Mouse (Mus musculus) midbrain, embryonic 10.5 days (tissue): ENCODE measurements around the gene Snrpa. TPM values are rescaled to one million over a fixed set of nuclear protein-coding genes. Genes with fewer than 3 reads are reported as not detected.

Source experiments
- DNase-seq: peaks from one replicate; pipeline ENCODE4 v3.0.0-alpha.2; 2017; ENCODE audit warnings: low spot score
- H3K27ac ChIP-seq: fragments of 300-500 bp; sonication (generic); replicated peaks from 2 replicates; pipeline ENCODE4 v1.5.1; 2016; ENCODE audit warnings: mild to moderate bottlenecking
- H3K27me3 ChIP-seq: fragments of 300-500 bp; sonication (generic); 2 replicates; pipeline ENCODE4 v1.6.1; 2016; ENCODE audit warnings: low read depth, mild to moderate bottlenecking; ENCODE audit not compliant: poor library complexity, severe bottlenecking
- H3K36me3 ChIP-seq: fragments of 300-500 bp; sonication (generic); 2 replicates; pipeline ENCODE4 v1.6.1; 2016; ENCODE audit warnings: mild to moderate bottlenecking, moderate library complexity
- H3K4me1 ChIP-seq: fragments of 300-500 bp; sonication (generic); 2 replicates; pipeline ENCODE4 v1.6.1; 2016
- H3K4me3 ChIP-seq: fragments of 300-500 bp; sonication (generic); 2 replicates; pipeline ENCODE4 v1.5.1; 2016; ENCODE audit warnings: mild to moderate bottlenecking, moderate library complexity
- H3K9me3 ChIP-seq: fragments of 300-500 bp; sonication (generic); replicated peaks from 2 replicates; pipeline ENCODE4 v1.6.1; 2016; ENCODE audit warnings: mild to moderate bottlenecking
- WGBS: fragments of 180-500 bp; shearing (Covaris S2); methylation state at CpG from one replicate; pipeline ENCODE4 v1.1.7; 2016; 5-methylcytosine and 5-hydroxymethylcytosine counted together
- polyA plus RNA-seq: library from polyadenylated mRNA; unstranded; fragments of >200 nt; fragmentation: Nextera tagmentation; extraction: Ambion mirVana; gene quantifications from 2 replicates; pipeline ENCODE4 v1.2.1, GENCODE M21; 2016

The Snrpa gene
- polyA plus RNA-seq, 1 experiment from 2014 or later, result 409 TPM

DNA sequence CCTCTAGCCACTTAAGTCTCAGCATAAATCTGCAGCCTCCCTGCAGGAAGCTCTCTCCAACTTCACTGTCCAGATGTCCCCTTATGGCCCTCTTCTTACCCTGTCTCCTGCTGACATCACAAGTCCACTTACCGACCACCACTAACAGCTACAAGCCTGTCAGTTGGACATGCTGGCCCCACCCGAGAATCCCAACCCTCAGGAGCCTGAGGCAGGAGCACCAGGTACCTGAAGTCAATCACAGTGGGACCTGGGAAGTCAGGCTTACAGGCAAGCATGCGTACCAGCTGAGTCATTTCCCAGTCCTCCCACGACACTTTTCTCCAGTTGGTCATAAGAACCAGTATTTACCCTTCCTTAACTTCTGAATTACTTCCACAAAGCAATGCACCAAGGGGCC is 2.3 kb downstream of the Snrpa start:
- peaks cover 25% of the 10 kb centered on the region for H3K4me1 ChIP-seq
- no peaks in the 10 kb centered on the region for H3K27me3 ChIP-seq
- no peak for DNase-seq
- H3K36me3 ChIP-seq, result peaks cover 70% of the 10 kb centered on the region
- 87% methylated on average over 4 of the region's 4 CpGs for WGBS
- H3K27ac ChIP-seq, result no peak overlapping the region
- H3K4me3 ChIP-seq, result peak overlapping the region; percentile 73
- H3K9me3 ChIP-seq, result no peaks in the 10 kb centered on the region; the same call in 1 of the 2 replicates

DNA sequence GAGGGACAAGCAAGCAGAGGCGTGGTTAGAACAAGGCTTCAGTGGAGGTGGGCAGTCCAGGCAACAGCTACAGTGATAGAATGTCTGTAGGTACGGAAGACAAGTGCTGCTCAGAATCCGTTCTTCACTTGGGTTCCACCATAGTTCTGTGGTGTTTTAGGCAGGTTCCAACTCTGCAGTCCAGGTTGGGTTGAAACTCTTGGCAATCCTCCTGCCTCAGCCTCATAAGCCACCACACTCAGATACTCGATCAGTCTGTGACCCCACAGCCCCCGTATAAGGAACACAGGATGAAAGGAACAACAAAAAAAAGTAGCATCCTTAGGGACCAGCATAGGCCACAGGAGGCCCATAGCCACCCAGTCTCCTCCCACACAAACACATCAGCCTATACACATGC is 3.6 kb downstream of the Snrpa start:
- 97% methylated on average over 5 of the region's 5 CpGs for WGBS

DNA sequence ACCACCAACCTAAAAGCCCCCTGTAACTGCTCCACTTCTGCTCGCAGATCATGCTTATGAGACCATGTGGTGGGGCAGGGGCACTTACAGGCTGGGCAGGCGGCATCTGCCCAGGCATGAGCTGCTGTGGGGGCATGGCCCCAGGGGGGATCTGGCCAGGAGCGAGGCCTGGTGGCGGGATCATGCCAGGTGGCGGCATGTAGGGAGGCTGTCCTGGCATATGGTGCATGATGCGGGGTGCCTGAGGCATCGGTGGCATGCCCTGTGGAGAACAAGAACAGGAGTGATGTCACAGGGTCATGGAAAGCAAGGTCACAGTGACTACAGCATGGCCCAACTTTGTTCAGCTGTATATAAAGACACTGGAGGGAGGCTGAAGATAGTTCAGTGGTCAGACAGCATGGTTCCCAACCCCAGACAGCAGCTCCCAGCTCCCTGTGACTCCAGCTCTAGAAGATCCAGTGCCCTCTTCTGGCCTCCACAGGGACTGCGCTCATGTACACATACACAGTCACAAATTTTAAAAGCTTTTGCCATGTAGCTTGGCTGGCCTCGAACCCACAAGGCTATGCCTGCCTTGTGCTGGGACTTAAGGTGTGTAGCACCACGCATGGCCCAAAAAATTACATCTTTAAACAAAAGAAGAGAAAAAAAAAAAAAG is 6.7 kb downstream of the Snrpa start:
- Histone ChIP-seq H3K27me3 (no peaks in the 10 kb centered on the region), H3K36me3 (peaks cover 99% of the 10 kb centered on the region), H3K9me3 (peaks cover 7% of the 10 kb centered on the region), H3K27ac (no peak overlapping the region), H3K4me1 (peaks cover 10% of the 10 kb centered on the region), H3K4me3 (no peak overlapping the region)
- 96% methylated on average over 10 of the region's 10 CpGs for WGBS
- no peak for DNase-seq

More for the DNA sequence above, 3.6 kb downstream of the Snrpa start:
- Histone ChIP-seq H3K9me3 (no peaks in the 10 kb centered on the region; the same call in 1 of the 2 replicates), H3K36me3 (peaks cover 79% of the 10 kb centered on the region), H3K4me1 (peaks cover 25% of the 10 kb centered on the region), H3K4me3 (no peak overlapping the region), H3K27me3 (no peaks in the 10 kb centered on the region), H3K27ac (no peak overlapping the region)
- DNase-seq, result no peak

DNA sequence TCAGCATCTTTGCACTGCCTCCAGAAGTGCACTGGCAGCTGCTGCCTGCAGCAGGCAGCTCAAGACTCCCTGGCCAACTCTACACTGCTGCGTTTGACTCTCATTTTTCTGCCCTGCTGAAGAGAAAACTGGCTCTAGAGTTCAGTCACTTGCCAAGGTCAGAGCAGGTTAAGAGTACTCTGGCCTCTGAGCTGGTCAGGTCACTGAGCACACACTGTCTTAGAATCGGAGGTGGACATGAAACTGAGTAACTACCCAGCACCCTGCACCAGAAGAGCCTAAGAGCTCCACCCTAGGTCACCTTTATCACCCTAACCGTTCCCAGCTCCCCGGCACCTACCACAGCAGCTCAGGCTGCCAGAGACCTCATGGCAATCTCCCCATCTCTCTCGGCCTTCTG is 10.1 kb downstream of the Snrpa start:
- Histone ChIP-seq H3K4me1 (peaks cover under 1% of the 10 kb centered on the region; the same call in 1 of the 2 replicates), H3K4me3 (no peak overlapping the region), H3K36me3 (peaks cover 83% of the 10 kb centered on the region), H3K27ac (no peak overlapping the region), H3K27me3 (no peaks in the 10 kb centered on the region), H3K9me3 (peaks cover 7% of the 10 kb centered on the region)
- WGBS, result 94% methylated on average over 5 of the region's 5 CpGs
- no peak for DNase-seq

DNA sequence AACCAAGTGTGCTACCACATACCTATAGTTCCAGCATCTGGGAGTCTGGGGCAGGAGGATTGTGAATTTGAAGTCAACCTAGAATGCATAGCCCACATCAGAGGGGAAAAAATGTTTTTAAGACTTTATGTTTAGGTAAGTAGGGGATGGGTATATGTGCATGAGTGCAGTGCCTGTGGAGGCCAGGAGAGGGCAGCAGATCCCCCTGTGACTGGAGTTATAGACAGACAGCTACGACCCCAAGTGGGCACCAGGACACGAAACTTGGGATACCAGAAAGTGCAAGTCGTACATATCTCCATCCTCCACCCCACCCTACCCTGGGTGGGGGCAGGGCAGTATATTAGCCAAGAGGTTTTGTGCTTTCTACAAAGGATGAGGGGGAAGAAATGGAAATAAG is 11.1 kb downstream of the Snrpa start:
- H3K36me3 ChIP-seq, result peaks cover 72% of the 10 kb centered on the region
- H3K27me3 ChIP-seq, result no peaks in the 10 kb centered on the region
- no peak overlapping the region for H3K27ac ChIP-seq
- H3K9me3 ChIP-seq, result peaks cover 7% of the 10 kb centered on the region
- H3K4me3 ChIP-seq, result no peak overlapping the region
- DNase-seq, result peak; percentile 61
- H3K4me1 ChIP-seq, result peaks cover 9% of the 10 kb centered on the region
- 78% methylated on average over 3 of the region's 3 CpGs for WGBS

DNA sequence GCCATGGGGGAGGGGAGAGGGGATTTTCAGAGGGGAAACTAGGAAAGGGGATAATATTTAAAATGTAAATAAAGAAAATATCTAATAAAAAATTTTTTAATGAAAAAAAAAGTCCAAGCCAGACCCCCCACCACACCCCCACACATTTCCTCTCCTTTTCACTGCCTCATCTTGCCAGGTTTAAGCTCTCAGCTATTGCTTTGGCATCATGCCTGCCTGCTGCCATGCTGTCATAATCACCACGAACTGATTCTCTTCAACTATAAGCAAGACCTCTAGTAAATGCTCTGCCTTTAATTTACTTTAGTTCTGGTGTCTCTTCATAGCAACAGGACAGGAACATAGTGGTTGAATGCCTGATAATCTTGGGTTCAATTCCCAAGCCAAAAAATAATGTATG is 13.6 kb downstream of the Snrpa start:
- DNase-seq, result no peak
- Histone ChIP-seq H3K36me3 (peaks cover 48% of the 10 kb centered on the region), H3K9me3 (peaks cover 10% of the 10 kb centered on the region), H3K4me3 (no peak overlapping the region), H3K4me1 (peaks cover 26% of the 10 kb centered on the region), H3K27ac (no peak overlapping the region), H3K27me3 (no peaks in the 10 kb centered on the region)
- WGBS, result 90% methylated on average over 1 of the region's 1 CpGs

DNA sequence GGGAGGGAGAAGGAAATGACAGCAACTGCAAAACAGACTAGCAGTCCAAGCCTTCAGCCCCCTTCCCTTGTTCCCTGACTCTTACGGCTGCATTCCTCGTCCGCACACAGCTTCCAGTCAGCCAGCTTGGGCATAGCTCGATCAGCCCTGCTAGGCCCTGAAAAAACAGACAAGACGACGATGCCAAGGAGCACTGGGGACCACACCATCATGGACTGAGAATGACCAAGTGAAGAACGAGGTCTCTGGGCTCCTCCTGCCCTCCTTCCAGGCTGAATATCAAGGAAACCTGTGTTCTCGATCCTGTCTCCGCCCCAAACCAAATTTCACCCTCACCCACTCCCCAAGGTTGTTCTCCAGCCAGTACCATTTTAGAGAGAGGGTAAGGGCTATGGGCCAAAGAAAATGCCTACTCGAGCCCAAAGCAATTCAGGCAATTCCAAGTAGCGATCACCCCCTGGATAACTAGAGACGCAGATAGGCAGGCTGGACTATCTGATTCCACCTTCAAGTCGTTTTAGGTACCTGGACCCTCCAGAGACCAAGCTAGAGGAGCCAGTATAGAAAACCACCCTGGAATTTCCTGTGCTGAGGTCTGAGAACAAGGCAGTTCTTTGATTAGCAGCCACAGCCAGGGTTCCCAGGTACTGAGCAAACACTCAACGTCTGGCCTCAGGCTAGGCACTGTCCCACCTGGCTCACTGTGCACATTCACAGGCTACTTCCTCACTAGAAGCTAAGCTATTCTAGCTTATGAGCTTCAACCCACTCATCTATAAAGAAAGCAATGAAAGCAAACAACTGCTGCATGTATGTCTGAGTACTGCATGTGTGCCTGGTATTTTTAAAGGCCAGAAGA is 15.0 kb downstream of the Snrpa start, which contains the start of the genes Gm21983 and Mia:
Gene Gm21983, minus strand, starts transcription at position 250 of the 859 bp plus-strand sequence.
Gene Mia, minus strand, starts transcription at position 321 of the 859 bp plus-strand sequence.
- Histone ChIP-seq H3K27ac (no peak within 1 kb of the TSS), H3K9me3 (peaks cover 10% of the 10 kb centered on the region), H3K4me1 (peaks cover 26% of the 10 kb centered on the region), H3K27me3 (no peaks in the 10 kb centered on the region), H3K36me3 (peaks cover 33% of the 10 kb centered on the region), H3K4me3 (0 out of 2 replicates have a peak within 1 kb of the TSS, but pooled peaks have one; percentile 78)
- 78% methylated on average over 14 of the region's 14 CpGs for WGBS
- DNase-seq, result no peak

DNA sequence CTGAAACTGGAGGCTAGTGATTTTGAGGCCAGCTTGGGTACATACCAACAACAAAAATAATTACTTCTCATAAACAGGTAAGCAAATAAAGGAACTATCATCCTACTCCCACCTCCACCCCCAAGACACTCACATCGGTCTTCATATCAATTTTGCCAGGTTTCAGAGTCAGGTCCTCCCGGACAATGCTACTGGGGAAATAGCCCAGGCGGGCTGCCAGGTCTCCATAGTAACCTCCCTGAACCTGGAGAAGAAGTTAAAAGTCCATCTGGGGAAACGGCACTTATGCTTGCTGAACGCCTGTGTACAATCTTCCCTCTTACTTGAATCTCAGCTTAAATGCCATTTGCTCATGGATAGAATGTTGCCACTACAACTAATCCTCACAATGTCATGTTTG is 16.0 kb downstream of the Snrpa start:
- Histone ChIP-seq H3K4me1 (peaks cover 26% of the 10 kb centered on the region), H3K36me3 (peaks cover 33% of the 10 kb centered on the region), H3K27me3 (no peaks in the 10 kb centered on the region), H3K4me3 (peak overlapping the region; percentile 78; the same call in 1 of the 2 replicates), H3K27ac (no peak overlapping the region), H3K9me3 (peaks cover 5% of the 10 kb centered on the region)
- WGBS, result 55% methylated on average over 5 of the region's 5 CpGs
- DNase-seq, result no peak

DNA sequence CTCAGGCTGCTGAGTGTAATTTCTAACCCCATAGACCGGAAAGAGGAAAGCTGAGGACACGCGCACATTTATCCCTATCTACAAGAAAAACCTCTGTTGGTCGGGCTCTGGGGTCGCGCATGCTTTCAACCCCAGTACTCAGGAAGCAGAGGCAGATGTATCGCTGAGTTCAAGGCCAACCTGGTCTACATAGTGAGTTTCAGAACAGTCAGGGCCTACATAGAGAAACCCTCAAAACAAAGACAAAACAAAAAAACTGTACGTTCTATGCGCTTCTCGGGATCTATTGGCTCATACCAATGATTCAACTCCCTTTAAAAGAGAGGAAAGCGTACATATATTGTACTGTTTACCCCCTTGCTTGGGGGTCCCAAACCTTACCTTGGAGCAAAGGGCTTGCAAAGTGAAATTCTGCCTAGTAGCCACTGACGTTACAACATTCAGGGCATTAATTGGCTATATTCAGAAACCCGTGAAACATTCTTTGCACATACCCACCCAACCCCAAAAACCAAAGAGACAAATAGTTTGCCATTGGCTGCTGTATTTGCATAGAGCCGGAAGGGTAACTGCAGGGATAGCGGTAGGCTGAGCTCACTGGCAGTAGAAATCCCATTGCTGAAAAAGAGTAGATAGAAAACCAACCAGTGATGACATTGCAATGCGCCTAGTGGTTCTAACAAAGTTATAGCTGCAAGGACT is 16.7 kb downstream of the Snrpa start:
- 0 out of 2 replicates have a peak, but pooled peaks cover 3% of the 10 kb centered on the region for H3K9me3 ChIP-seq
- no peak for DNase-seq
- H3K36me3 ChIP-seq, result peaks cover 32% of the 10 kb centered on the region
- 49% methylated on average over 16 of the region's 16 CpGs for WGBS
- H3K27ac ChIP-seq, result peak overlapping the region; percentile 81
- H3K4me1 ChIP-seq, result peaks cover 26% of the 10 kb centered on the region
- H3K4me3 ChIP-seq, result peak overlapping the region; percentile 78
- no peaks in the 10 kb centered on the region for H3K27me3 ChIP-seq

DNA sequence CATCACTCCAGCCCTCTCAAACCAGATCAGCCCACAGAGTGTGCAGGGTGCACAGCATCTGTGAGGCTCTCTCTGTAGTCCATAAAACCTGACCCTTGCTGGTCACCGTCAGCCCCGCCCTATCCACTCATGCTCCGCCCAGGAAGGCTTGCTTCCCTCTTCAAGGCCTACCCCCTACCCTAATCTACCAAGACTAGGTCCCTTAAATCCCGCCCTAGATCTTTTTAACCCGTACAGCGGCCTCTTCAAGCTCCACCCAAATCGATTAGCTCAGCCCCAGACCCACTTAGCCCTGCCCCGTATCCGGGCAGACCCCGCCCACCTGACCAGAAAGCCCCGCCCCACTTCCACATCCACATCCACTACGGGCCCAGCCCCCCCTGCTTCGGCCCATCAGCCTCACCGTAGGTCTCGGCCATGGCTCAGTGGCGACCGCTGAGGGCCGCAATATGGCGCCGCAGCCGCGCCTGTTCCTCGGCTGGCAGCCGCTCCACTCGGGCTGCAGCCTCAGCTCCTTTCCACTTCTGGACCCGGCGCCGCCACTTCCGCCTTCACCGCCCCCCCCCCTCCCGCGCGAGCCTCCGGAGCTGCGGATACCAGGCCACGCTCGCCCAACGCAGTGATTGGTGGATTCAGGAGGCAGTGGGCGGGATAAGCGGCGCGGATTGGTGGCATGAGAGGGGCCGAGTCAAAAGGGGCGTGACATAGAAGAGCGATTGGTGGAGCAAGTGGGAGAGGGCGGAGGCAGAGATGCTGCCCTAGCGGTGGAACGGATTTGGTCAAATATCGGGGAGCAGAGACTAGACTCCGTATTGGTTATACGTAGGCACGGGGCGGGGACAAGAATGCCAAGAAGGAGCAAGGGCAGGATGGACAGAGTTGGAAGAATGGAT is 17.5 kb downstream of the Snrpa start, which contains the start of gene Rab4b:
Gene Rab4b, minus strand, starts transcription at position 573 of the 893 bp plus-strand sequence.
- Histone ChIP-seq H3K27ac (peak within 1 kb of the TSS; percentile 89), H3K4me3 (peak within 1 kb of the TSS; percentile 78), H3K27me3 (no peaks in the 10 kb centered on the region), H3K36me3 (peaks cover 33% of the 10 kb centered on the region), H3K9me3 (0 out of 2 replicates have a peak, but pooled peaks cover 3% of the 10 kb centered on the region), H3K4me1 (peaks cover 26% of the 10 kb centered on the region)
- DNase-seq, result peak; percentile 100
- 0% methylated on average over 53 of the region's 53 CpGs for WGBS

DNA sequence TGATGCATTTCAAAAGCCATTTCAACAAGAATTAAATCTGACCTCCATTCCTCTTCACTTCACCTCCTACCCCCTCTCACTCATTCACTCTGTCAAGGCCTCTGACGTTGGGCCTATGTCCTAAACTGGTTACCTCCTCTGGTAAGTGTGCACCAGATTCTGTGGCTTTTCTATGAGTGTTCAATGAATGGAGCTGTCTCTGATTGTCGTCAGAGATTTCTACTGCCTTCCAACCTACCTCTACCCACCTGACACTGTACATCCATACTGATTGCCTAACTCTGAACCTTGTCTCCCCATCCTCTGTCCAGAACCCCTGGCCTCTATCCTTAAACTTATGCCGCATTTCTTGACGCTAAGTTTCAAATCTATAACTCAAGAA is 18.1 kb downstream of the Snrpa start:
- Histone ChIP-seq H3K27me3 (no peaks in the 10 kb centered on the region), H3K27ac (peak overlapping the region; percentile 89), H3K9me3 (0 out of 2 replicates have a peak, but pooled peaks cover 3% of the 10 kb centered on the region), H3K4me1 (peaks cover 26% of the 10 kb centered on the region), H3K36me3 (peaks cover 30% of the 10 kb centered on the region), H3K4me3 (peak overlapping the region; percentile 78)
- 30% methylated on average over 4 of the region's 4 CpGs for WGBS
- no peak for DNase-seq
